Mouse (Mus musculus) hindbrain, embryonic 16.5 days (tissue): ENCODE data around the gene Trio. TPM values are rescaled to one million over a fixed set of nuclear protein-coding genes. Genes with fewer than 3 reads are reported as not detected.
A peak's percentile ranks its signal among the peaks of the same experiment; 100 is the strongest.

Source experiments
- ATAC-seq: fragments of 200-750 bp; cut with Nextera tagmentation; 2 replicates; pipeline ENCODE4 v1.8.0; 2017; ENCODE audit warnings: moderate TSS enrichment, moderate library complexity
- H3K27ac ChIP-seq: fragments of 300-500 bp; sonication (generic); 2 replicates; pipeline ENCODE4 v1.5.1; 2014; ENCODE audit warnings: low read depth, mild to moderate bottlenecking, control low read depth, low read length, moderate library complexity
- H3K27me3 ChIP-seq: fragments of 300-500 bp; sonication (generic); replicated peaks from 2 replicates; pipeline ENCODE4 v1.6.1; 2014; ENCODE audit warnings: low read length; ENCODE audit not compliant: control insufficient read depth, insufficient read depth
- H3K36me3 ChIP-seq: fragments of 300-500 bp; sonication (generic); 2 replicates; pipeline ENCODE4 v1.6.1; 2014; ENCODE audit warnings: mild to moderate bottlenecking, low read length, moderate library complexity, mixed read lengths; ENCODE audit not compliant: control insufficient read depth, insufficient read depth
- H3K4me1 ChIP-seq: fragments of 300-500 bp; sonication (generic); 2 replicates; pipeline ENCODE4 v1.6.1; 2014; ENCODE audit warnings: low read depth, low read length; ENCODE audit not compliant: control insufficient read depth, insufficient read depth
- H3K4me2 ChIP-seq: fragments of 300-500 bp; sonication (generic); 2 replicates; pipeline ENCODE4 v1.6.1; 2014; ENCODE audit warnings: mild to moderate bottlenecking, low read length, control low read depth, moderate library complexity
- H3K4me3 ChIP-seq: fragments of 300-500 bp; sonication (generic); 2 replicates; pipeline ENCODE4 v1.5.1; 2014; ENCODE audit warnings: mild to moderate bottlenecking, low read length, control low read depth, moderate library complexity
- H3K9ac ChIP-seq: fragments of 300-500 bp; sonication (generic); 2 replicates; pipeline ENCODE4 v1.6.1; 2014; ENCODE audit warnings: low read depth, mild to moderate bottlenecking, control low read depth, low read length, moderate library complexity
- H3K9me3 ChIP-seq: fragments of 300-500 bp; sonication (generic); 2 replicates; pipeline ENCODE4 v1.6.1; 2014; ENCODE audit warnings: mild to moderate bottlenecking, low read length, moderate library complexity; ENCODE audit not compliant: control insufficient read depth
- WGBS: fragments of 180-500 bp; shearing (Covaris S2); extraction: QIAGEN DNeasy Blood & Tissue Kit; methylation state at CpG from one replicate; pipeline ENCODE4 v1.1.7; 2014; 5-methylcytosine and 5-hydroxymethylcytosine counted together
- polyA plus RNA-seq: library from polyadenylated mRNA; unstranded; fragments of >200 nt; fragmentation: Nextera tagmentation; extraction: Ambion mirVana; gene quantifications from 2 replicates; pipeline ENCODE4 v1.2.1, GENCODE M21; 2015

Gene Trio
- polyA plus RNA-seq, 1 experiment from 2014 or later = 31.1 TPM

GRCm38 (mm10) chr15:27810793-27811488 lies 214.7 kb downstream of the Trio start:
- WGBS = 43% methylated on average over 12 of the region's 12 CpGs
- H3K9me3 ChIP-seq = no peaks in the 10 kb centered on the region
- H3K27me3 ChIP-seq = no peaks in the 10 kb centered on the region
- ATAC-seq = peak; percentile 19; the same call in 1 of the 2 replicates
- no peak overlapping the region for H3K4me2 ChIP-seq
- H3K4me3 ChIP-seq = no peak overlapping the region
- H3K4me1 ChIP-seq = peaks cover 11% of the 10 kb centered on the region
- peak overlapping the region; percentile 57 for H3K27ac ChIP-seq
- H3K9ac ChIP-seq = no peak overlapping the region
- peaks cover 20% of the 10 kb centered on the region for H3K36me3 ChIP-seq

- no peak overlapping the region for H3K4me3 ChIP-seq
- H3K4me2 ChIP-seq = no peak overlapping the region
- peaks cover 11% of the 10 kb centered on the region for H3K4me1 ChIP-seq
- ATAC-seq = no peak
- WGBS = 65% methylated on average over 7 of the region's 7 CpGs
- H3K9ac ChIP-seq = no peak overlapping the region
- H3K9me3 ChIP-seq = no peaks in the 10 kb centered on the region
- H3K27ac ChIP-seq = no peak overlapping the region; the same call in 1 of the 2 replicates
- no peaks in the 10 kb centered on the region for H3K27me3 ChIP-seq
- peaks cover 20% of the 10 kb centered on the region for H3K36me3 ChIP-seq
These were observed 215.4 kb downstream of the Trio start for GRCm38 (mm10) chr15:27810262-27810661.

- Histone ChIP-seq H3K4me2 (no peak overlapping the region), H3K27me3 (no peaks in the 10 kb centered on the region), H3K36me3 (peaks cover 31% of the 10 kb centered on the region), H3K9ac (no peak overlapping the region), H3K4me1 (peaks cover 11% of the 10 kb centered on the region), H3K27ac (peak overlapping the region; percentile 14; the same call in 1 of the 2 replicates), H3K4me3 (no peak overlapping the region), H3K9me3 (no peaks in the 10 kb centered on the region)
- peak; percentile 77 for ATAC-seq
- 54% methylated on average over 5 of the region's 5 CpGs for WGBS
These were observed 216.9 kb downstream of the Trio start for GRCm38 (mm10) chr15:27808596-27809276.

- H3K36me3 ChIP-seq = peaks cover 21% of the 10 kb centered on the region
- peak; percentile 12; the same call in 1 of the 2 replicates for ATAC-seq
- peaks cover 19% of the 10 kb centered on the region for H3K4me1 ChIP-seq
- H3K27me3 ChIP-seq = no peaks in the 10 kb centered on the region
- no peak overlapping the region for H3K4me2 ChIP-seq
- 66% methylated on average over 10 of the region's 10 CpGs for WGBS
- no peak overlapping the region for H3K9ac ChIP-seq
- no peak overlapping the region for H3K27ac ChIP-seq
- H3K9me3 ChIP-seq = no peaks in the 10 kb centered on the region
- H3K4me3 ChIP-seq = no peak overlapping the region
These were observed 219.4 kb downstream of the Trio start for GRCm38 (mm10) chr15:27806219-27806618.

GRCm38 (mm10) chr15:27805654-27806053 lies 220.0 kb downstream of the Trio start:
- Histone ChIP-seq H3K27ac (no peak overlapping the region), H3K9ac (no peak overlapping the region), H3K4me1 (peaks cover 19% of the 10 kb centered on the region), H3K4me2 (no peak overlapping the region), H3K9me3 (no peaks in the 10 kb centered on the region), H3K27me3 (no peaks in the 10 kb centered on the region), H3K4me3 (no peak overlapping the region), H3K36me3 (peaks cover 21% of the 10 kb centered on the region)
- ATAC-seq = no peak
- 87% methylated on average over 16 of the region's 16 CpGs for WGBS

GRCm38 (mm10) chr15:27804447-27804846 lies 221.2 kb downstream of the Trio start:
- Histone ChIP-seq H3K9ac (no peak overlapping the region), H3K4me1 (peaks cover 15% of the 10 kb centered on the region), H3K9me3 (no peaks in the 10 kb centered on the region), H3K4me3 (no peak overlapping the region), H3K27ac (no peak overlapping the region), H3K27me3 (no peaks in the 10 kb centered on the region), H3K36me3 (peaks cover 19% of the 10 kb centered on the region), H3K4me2 (no peak overlapping the region)
- 80% methylated on average over 14 of the region's 14 CpGs for WGBS
- no peak for ATAC-seq

- H3K9me3 ChIP-seq = no peaks in the 10 kb centered on the region
- H3K27ac ChIP-seq = peak overlapping the region; percentile 17; the same call in 1 of the 2 replicates
- WGBS = 73% methylated on average over 18 of the region's 18 CpGs
- no peak overlapping the region for H3K4me2 ChIP-seq
- no peaks in the 10 kb centered on the region for H3K27me3 ChIP-seq
- no peak overlapping the region for H3K9ac ChIP-seq
- no peak for ATAC-seq
- peaks cover 19% of the 10 kb centered on the region for H3K36me3 ChIP-seq
- peaks cover 15% of the 10 kb centered on the region for H3K4me1 ChIP-seq
- no peak overlapping the region for H3K4me3 ChIP-seq
These were observed 221.9 kb downstream of the Trio start for GRCm38 (mm10) chr15:27803568-27804345.

- H3K9me3 ChIP-seq = no peaks in the 10 kb centered on the region
- no peaks in the 10 kb centered on the region for H3K27me3 ChIP-seq
- peaks cover 19% of the 10 kb centered on the region for H3K36me3 ChIP-seq
- H3K9ac ChIP-seq = no peak overlapping the region
- no peak overlapping the region for H3K4me2 ChIP-seq
- no peak for ATAC-seq
- H3K27ac ChIP-seq = no peak overlapping the region
- H3K4me1 ChIP-seq = peaks cover 20% of the 10 kb centered on the region
- 67% methylated on average over 12 of the region's 12 CpGs for WGBS
- H3K4me3 ChIP-seq = no peak overlapping the region
These were observed 223.4 kb downstream of the Trio start for GRCm38 (mm10) chr15:27802243-27802642.

GRCm38 (mm10) chr15:27801177-27801576 lies 224.5 kb downstream of the Trio start:
- 61% methylated on average over 4 of the region's 4 CpGs for WGBS
- H3K27ac ChIP-seq = no peak overlapping the region
- H3K36me3 ChIP-seq = peaks cover 19% of the 10 kb centered on the region
- peaks cover 24% of the 10 kb centered on the region for H3K4me1 ChIP-seq
- H3K4me2 ChIP-seq = no peak overlapping the region
- no peak for ATAC-seq
- no peaks in the 10 kb centered on the region for H3K9me3 ChIP-seq
- H3K4me3 ChIP-seq = no peak overlapping the region
- H3K9ac ChIP-seq = no peak overlapping the region
- H3K27me3 ChIP-seq = no peaks in the 10 kb centered on the region
